Mouse (Mus musculus): ENCODE results near the gene Rpl36. TPM values are rescaled to one million over a fixed set of nuclear protein-coding genes. Genes with fewer than 3 reads are reported as not detected.

Gene Rpl36
- polyA plus RNA-seq, 1 experiment: 9,023 TPM

DNA sequence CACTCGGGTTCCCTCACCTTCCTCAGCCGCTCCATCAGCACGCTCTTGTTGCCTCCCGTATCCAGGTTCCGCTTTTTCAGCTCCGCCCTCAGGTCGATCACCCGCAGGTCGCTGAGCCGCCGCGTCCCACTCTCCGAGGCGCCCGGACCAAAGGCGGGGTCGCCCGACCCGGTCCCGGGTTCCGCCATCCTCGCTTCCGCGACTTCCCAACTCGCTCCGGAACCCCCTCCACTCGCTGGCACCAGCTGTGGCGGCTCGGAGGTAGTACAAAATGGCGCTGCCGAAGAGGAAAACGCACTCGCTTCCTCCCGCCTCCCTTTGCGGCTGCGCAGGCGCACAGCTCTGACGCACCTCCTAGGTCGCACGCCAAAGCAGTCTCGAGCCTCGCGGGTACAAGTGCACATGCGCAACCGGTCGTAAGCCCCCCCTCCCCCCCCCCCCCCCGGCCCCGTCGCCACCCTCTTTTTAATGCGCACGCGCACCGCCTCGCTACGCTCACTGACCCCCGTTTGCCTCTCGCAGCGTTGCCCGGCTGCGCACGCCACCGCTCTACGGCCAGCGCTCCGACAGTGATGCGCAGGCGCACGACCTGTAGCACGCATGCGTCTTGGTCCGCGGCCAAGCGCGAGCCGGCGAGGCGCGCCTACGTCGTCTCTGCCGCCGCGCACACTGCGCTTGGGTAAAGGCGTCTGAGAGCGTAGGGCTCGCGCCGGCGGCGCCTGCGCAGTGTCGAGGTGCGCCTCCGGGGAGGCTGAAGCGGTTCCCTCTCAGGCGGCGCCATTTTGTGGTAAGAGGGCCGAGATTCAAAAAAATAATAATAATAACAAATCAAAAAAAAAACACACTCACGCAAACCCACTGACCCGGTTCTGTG is 28.7 kb upstream of the Rpl36 start, which contains the start of the genes Safb2 and Safb:
Gene Safb2, minus strand, starts transcription at position 329 of the 874 bp plus-strand sequence.
Gene Safb, plus strand, starts transcription at position 569 of the 874 bp plus-strand sequence.
- Histone ChIP-seq H3K36me3 (replicated peaks; ENCODE audit: low read length) (peaks cover 74% of the 10 kb centered on the region), H3K4me1 (peaks cover 77% of the 10 kb centered on the region), H3K9me3 (no peaks in the 10 kb centered on the region), H3K27me3 (replicated peaks) (no peaks in the 10 kb centered on the region), H3K4me3 (replicated peaks) (peak within 1 kb of the TSS; percentile 99)
- TF ChIP-seq GATA1 (IDR thresholded peaks at IDR 0.05; ENCODE audit: borderline replicate concordance, low read length) (no peak), FLI1 (IDR thresholded peaks at IDR 0.05; ENCODE audit: low read length) (no peak)

DNA sequence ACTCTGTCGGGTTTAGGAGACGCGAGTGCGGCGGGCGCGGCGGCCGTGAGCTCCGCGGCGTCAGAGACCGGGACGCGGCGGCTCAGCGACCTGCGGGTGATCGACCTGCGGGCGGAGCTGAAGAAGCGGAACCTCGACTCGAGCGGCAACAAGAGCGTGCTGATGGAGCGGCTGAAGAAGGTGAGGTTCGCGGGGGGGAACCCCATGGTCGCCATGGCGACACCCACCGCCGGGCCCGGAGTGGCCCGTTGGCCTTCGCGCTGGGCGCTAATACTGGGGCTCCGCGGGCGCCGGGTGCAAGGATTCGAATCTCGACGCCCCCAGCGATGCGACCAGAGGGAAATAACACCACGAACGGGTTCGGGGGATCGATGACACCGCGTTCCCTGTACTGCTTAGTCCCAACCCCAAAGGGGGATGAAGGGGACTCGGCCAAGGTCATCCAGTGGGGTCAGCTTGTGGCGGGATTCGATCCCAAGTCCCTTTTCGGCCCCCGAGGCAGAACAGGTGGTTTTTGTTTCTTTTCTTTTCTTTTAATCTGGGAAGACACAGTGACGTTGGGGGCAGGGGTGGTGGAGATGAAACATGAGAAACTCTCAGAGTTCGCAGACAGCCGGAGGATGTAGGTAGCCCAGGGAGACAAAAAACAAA is 27.9 kb upstream of the Rpl36 start:
- no peaks in the 10 kb centered on the region for H3K27me3 ChIP-seq (replicated peaks)
- peaks cover 74% of the 10 kb centered on the region for H3K36me3 ChIP-seq (replicated peaks; ENCODE audit: low read length)
- no peaks in the 10 kb centered on the region for H3K9me3 ChIP-seq
- peaks cover 77% of the 10 kb centered on the region for H3K4me1 ChIP-seq
- TF ChIP-seq FLI1 (IDR thresholded peaks at IDR 0.05; ENCODE audit: low read length) (no peak), GATA1 (IDR thresholded peaks at IDR 0.05; ENCODE audit: borderline replicate concordance, low read length) (no peak)
- peak overlapping the region; percentile 99 for H3K4me3 ChIP-seq (replicated peaks)

GRCm38 (mm10) chr17:56587773-56588172 is 25.4 kb upstream of the Rpl36 start:
- Histone ChIP-seq H3K9me3 (no peaks in the 10 kb centered on the region), H3K4me1 (peaks cover 77% of the 10 kb centered on the region), H3K4me3 (replicated peaks) (peak overlapping the region; percentile 12), H3K27me3 (replicated peaks) (no peaks in the 10 kb centered on the region), H3K36me3 (replicated peaks; ENCODE audit: low read length) (peaks cover 74% of the 10 kb centered on the region)
- TF ChIP-seq FLI1 (IDR thresholded peaks at IDR 0.05; ENCODE audit: low read length) (no peak), GATA1 (IDR thresholded peaks at IDR 0.05; ENCODE audit: borderline replicate concordance, low read length) (no peak)

DNA sequence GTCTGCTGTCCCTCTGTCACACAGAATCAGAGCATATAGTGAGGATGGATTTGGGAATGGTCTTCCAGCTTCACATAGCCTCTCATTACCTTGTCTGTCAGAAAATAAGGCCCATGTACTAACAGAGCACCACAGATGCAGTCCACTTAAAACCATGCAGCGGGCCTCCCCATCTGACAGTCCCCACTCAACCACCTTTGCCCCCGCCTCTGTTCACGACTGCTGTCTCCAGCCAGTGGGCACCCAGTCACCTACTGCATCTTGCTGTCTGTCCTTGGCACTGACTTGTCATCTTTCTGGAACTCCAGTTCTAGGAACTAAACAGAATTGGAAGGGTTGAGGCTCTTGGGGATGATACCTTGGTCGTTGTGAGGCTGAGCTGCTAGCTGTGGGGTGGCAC is 24.3 kb upstream of the Rpl36 start:
- Histone ChIP-seq H3K4me1 (peaks cover 79% of the 10 kb centered on the region), H3K9me3 (no peaks in the 10 kb centered on the region), H3K36me3 (replicated peaks; ENCODE audit: low read length) (peaks cover 78% of the 10 kb centered on the region), H3K4me3 (replicated peaks) (peak overlapping the region; percentile 15), H3K27me3 (replicated peaks) (no peaks in the 10 kb centered on the region)
- TF ChIP-seq GATA1 (IDR thresholded peaks at IDR 0.05; ENCODE audit: borderline replicate concordance, low read length): no peak
- TF ChIP-seq FLI1 (IDR thresholded peaks at IDR 0.05; ENCODE audit: low read length): no peak

GRCm38 (mm10) chr17:56592553-56592952 is 20.7 kb upstream of the Rpl36 start:
- no peaks in the 10 kb centered on the region for H3K9me3 ChIP-seq
- peaks cover 64% of the 10 kb centered on the region for H3K4me1 ChIP-seq
- no peaks in the 10 kb centered on the region for H3K27me3 ChIP-seq (replicated peaks)
- TF ChIP-seq GATA1 (IDR thresholded peaks at IDR 0.05; ENCODE audit: borderline replicate concordance, low read length): no peak
- TF ChIP-seq FLI1 (IDR thresholded peaks at IDR 0.05; ENCODE audit: low read length): no peak
- peaks cover 100% of the 10 kb centered on the region for H3K36me3 ChIP-seq (replicated peaks; ENCODE audit: low read length)
- no peak overlapping the region for H3K4me3 ChIP-seq (replicated peaks)

GRCm38 (mm10) chr17:56593527-56594271 is 19.5 kb upstream of the Rpl36 start:
- peak overlapping the region; percentile 29 for H3K4me3 ChIP-seq (replicated peaks)
- H3K27me3 ChIP-seq (replicated peaks): no peaks in the 10 kb centered on the region
- no peaks in the 10 kb centered on the region for H3K9me3 ChIP-seq
- H3K36me3 ChIP-seq (replicated peaks; ENCODE audit: low read length): peaks cover 97% of the 10 kb centered on the region
- no peak for TF ChIP-seq FLI1 (IDR thresholded peaks at IDR 0.05; ENCODE audit: low read length)
- TF ChIP-seq GATA1 (IDR thresholded peaks at IDR 0.05; ENCODE audit: borderline replicate concordance, low read length): no peak
- H3K4me1 ChIP-seq: peaks cover 52% of the 10 kb centered on the region

DNA sequence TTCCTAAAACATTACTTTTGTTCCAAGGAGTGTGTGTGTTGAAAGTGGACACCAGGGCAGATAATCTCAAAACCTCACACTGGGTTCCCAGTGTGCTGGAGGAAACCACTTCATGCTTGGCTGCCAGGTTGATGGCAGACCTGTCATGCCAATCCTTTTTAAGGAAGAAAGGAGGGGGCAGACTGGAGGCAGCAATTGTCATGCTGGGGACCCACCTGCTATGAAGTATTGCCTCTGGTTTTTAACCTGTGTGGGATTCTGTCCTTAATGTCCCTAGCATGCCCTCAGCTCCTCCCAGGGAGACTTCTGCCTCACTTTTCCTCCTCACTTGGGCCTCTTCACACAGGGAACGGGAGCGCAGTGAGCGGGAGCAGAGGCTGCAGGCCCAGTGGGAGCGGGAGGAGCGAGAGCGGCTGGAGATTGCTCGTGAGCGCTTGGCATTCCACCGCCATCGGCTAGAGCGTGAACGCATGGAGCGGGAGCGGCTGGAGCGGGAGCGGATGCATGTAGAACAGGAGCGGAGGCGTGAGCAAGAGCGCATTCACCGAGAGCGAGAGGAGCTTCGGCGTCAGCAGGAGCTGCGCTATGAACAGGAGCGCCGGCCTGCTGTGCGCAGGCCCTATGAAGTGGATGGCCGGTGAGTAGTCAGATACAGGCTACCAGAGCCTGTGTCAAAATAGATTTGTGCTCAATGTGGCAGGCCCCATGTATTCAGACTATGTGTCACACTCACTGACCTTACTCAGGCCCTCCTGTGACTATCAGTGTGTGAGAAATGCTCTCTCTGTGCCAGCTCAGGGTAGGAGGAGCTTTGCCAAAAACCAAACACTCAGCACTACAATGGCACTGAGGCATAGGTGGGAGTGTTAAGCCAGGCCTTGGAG is 9.8 kb upstream of the Rpl36 start:
- Histone ChIP-seq H3K4me1 (peaks cover 25% of the 10 kb centered on the region), H3K4me3 (replicated peaks) (no peak overlapping the region), H3K36me3 (replicated peaks; ENCODE audit: low read length) (peaks cover 94% of the 10 kb centered on the region), H3K9me3 (no peaks in the 10 kb centered on the region), H3K27me3 (replicated peaks) (no peaks in the 10 kb centered on the region)
- TF ChIP-seq FLI1 (IDR thresholded peaks at IDR 0.05; ENCODE audit: low read length) (no peak), GATA1 (IDR thresholded peaks at IDR 0.05; ENCODE audit: borderline replicate concordance, low read length) (no peak)

DNA sequence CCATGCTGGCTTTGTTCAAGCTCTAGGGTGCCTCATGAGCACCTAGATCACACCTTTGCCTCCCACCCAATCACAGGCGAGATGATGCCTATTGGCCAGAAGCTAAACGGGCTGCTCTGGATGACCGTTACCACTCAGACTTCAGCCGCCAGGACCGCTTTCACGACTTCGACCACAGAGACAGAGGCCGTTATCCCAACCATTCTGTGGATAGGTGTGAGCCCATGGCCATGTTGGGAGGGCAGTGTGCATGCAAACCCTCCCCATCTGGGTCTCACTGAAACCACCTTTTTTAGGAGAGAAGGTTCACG is 9.2 kb upstream of the Rpl36 start:
- no peaks in the 10 kb centered on the region for H3K27me3 ChIP-seq (replicated peaks)
- H3K36me3 ChIP-seq (replicated peaks; ENCODE audit: low read length): peaks cover 92% of the 10 kb centered on the region
- H3K4me1 ChIP-seq: peaks cover 31% of the 10 kb centered on the region
- H3K4me3 ChIP-seq (replicated peaks): no peak overlapping the region
- TF ChIP-seq GATA1 (IDR thresholded peaks at IDR 0.05; ENCODE audit: borderline replicate concordance, low read length) (no peak), FLI1 (IDR thresholded peaks at IDR 0.05; ENCODE audit: low read length) (no peak)
- no peaks in the 10 kb centered on the region for H3K9me3 ChIP-seq

GRCm38 (mm10) chr17:56604422-56604821 is 8.8 kb upstream of the Rpl36 start:
- TF ChIP-seq GATA1 (IDR thresholded peaks at IDR 0.05; ENCODE audit: borderline replicate concordance, low read length): no peak
- TF ChIP-seq FLI1 (IDR thresholded peaks at IDR 0.05; ENCODE audit: low read length): no peak

More at GRCm38 (mm10) chr17:56604422-56604821, 8.8 kb upstream of the Rpl36 start:
- Histone ChIP-seq H3K9me3 (no peaks in the 10 kb centered on the region), H3K4me1 (peaks cover 31% of the 10 kb centered on the region), H3K27me3 (replicated peaks) (no peaks in the 10 kb centered on the region), H3K36me3 (replicated peaks; ENCODE audit: low read length) (peaks cover 88% of the 10 kb centered on the region), H3K4me3 (replicated peaks) (no peak overlapping the region)
